Mouse (Mus musculus) kidney, adult 2 months (tissue): ENCODE measurements around the gene Rhot2.

Experiments
- CTCF ChIP-seq: fragments of 200-500 bp; conservative IDR thresholded peaks from 2 replicates; pipeline ENCODE4 v1.5.1; 2011; ENCODE audit warnings: low read depth, mild to moderate bottlenecking, control low read depth, low read length, moderate library complexity, mixed read lengths; ENCODE audit not compliant: insufficient read depth, insufficient read length
- POLR2A ChIP-seq: fragments of 200-500 bp; IDR thresholded peaks from one replicate; pipeline ENCODE4 v1.6.1; 2011; ENCODE audit warnings: low read depth, low read length, control low read depth

- TF ChIP-seq CTCF (no peak), POLR2A (no peak)
These were observed 3.4 kb downstream of the Rhot2 start, which contains the start of gene Gm20683 for GRCm38 (mm10) chr17:25841117-25841880.
